Mouse (Mus musculus) midbrain, embryonic 15.5 days (tissue): ENCODE results near the gene Zdhhc1. TPM values are rescaled to one million over a fixed set of nuclear protein-coding genes. Genes with fewer than 3 reads are reported as not detected.

Experiments
- ATAC-seq: fragments of 200-750 bp; cut with Nextera tagmentation; replicated peaks from 2 replicates; pipeline ENCODE4 v1.8.0; 2017; ENCODE audit warnings: moderate TSS enrichment
- H3K27ac ChIP-seq: fragments of 300-500 bp; sonication (generic); 2 replicates; pipeline ENCODE4 v1.5.1; 2015; ENCODE audit warnings: mild to moderate bottlenecking, inconsistent platforms
- H3K27me3 ChIP-seq: fragments of 300-500 bp; sonication (generic); replicated peaks from 2 replicates; pipeline ENCODE4 v1.6.1; 2015; ENCODE audit warnings: inconsistent platforms
- H3K36me3 ChIP-seq: fragments of 300-500 bp; sonication (generic); replicated peaks from 2 replicates; pipeline ENCODE4 v1.6.1; 2015; ENCODE audit warnings: inconsistent platforms
- H3K4me1 ChIP-seq: fragments of 300-500 bp; sonication (generic); 2 replicates; pipeline ENCODE4 v1.6.1; 2015; ENCODE audit warnings: inconsistent platforms
- H3K4me2 ChIP-seq: fragments of 300-500 bp; sonication (generic); 2 replicates; pipeline ENCODE4 v1.6.1; 2015; ENCODE audit warnings: inconsistent platforms, mild to moderate bottlenecking, moderate library complexity
- H3K4me3 ChIP-seq: fragments of 300-500 bp; sonication (generic); 2 replicates; pipeline ENCODE4 v1.5.1; 2015; ENCODE audit warnings: mild to moderate bottlenecking, inconsistent platforms
- H3K9ac ChIP-seq: fragments of 300-500 bp; sonication (generic); 2 replicates; pipeline ENCODE4 v1.6.1; 2015; ENCODE audit warnings: mild to moderate bottlenecking, inconsistent platforms
- H3K9me3 ChIP-seq: fragments of 300-500 bp; sonication (generic); 2 replicates; pipeline ENCODE4 v1.6.1; 2016; ENCODE audit warnings: inconsistent platforms
- WGBS: fragments of 180-500 bp; shearing (Covaris S2); methylation state at CpG from one replicate; pipeline ENCODE4 v1.1.7; 2015; ENCODE audit warnings: mixed read lengths; 5-methylcytosine and 5-hydroxymethylcytosine counted together
- polyA plus RNA-seq: library from polyadenylated mRNA; unstranded; fragments of >200 nt; fragmentation: Nextera tagmentation; extraction: Ambion mirVana; gene quantifications from 2 replicates; pipeline ENCODE4 v1.2.1, GENCODE M21; 2015

Zdhhc1 gene
- polyA plus RNA-seq, 1 experiment from 2014 or later, result 36.5 TPM

DNA sequence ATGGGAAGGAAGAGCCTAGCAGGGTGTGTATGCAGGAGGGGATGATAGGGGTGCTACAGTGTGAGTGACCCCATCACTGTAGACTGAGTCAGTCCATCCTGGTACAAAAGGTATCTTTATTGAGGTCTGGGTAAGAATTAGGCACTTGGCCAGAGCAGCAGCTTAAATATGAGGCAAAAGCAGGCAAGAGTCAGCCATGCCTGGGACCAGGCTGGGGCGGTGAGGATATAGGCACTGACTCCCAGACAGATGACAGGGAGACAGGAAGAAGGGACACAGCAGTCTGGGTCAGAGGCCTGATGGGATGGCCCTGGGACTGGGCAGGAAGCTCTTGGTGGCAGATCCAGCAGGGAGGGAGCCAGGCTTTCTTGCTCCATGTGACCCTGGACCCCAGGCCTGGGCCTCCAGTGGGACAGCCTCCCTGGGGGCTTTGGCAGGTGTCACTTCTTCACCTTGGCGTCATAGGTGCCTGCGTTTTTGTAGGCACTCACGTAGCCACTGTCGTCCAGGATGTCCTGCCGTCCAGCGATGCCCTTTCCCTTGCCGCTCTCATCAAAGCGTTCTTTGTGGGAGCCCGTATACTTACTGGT is 29.2 kb downstream of the Zdhhc1 start:
- peak overlapping the region; percentile 64 for H3K27ac ChIP-seq

DNA sequence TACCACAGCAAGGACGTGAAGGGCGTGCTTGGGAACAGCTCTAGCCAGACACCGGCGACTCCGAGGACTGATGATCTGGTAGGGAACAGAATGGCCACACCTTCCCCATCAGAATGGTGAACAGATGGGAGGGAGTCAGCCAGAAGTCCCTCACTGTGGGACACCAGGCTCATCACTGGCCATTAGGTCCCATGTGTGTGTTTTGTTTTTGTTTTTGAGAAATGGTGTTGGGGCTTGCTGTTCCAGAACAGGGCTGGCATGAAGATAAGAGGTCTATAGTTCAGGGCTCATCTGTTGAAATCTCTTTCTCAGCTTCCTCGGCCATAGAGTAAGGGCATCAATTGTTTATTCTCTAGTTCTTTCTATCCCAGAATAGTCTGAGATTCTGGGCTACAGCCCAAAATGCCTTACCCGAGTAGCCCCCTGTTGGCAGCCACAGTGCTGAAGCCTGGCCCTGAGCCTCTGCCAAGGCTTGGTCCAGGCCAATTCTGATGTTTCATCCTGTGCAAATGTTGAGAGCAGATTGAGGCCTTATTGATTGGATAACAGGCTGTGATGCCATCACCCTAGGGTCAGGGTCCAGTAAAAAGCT is 29.9 kb downstream of the Zdhhc1 start:
- no peak for ATAC-seq
- WGBS, result 71% methylated on average over 7 of the region's 7 CpGs
- H3K4me2 ChIP-seq, result no peak overlapping the region
- H3K27me3 ChIP-seq, result no peaks in the 10 kb centered on the region
- H3K4me1 ChIP-seq, result peaks cover 43% of the 10 kb centered on the region
- peak overlapping the region; percentile 64 for H3K27ac ChIP-seq
- H3K9me3 ChIP-seq, result no peaks in the 10 kb centered on the region
- no peaks in the 10 kb centered on the region for H3K36me3 ChIP-seq
- H3K9ac ChIP-seq, result no peak overlapping the region
- no peak overlapping the region for H3K4me3 ChIP-seq

More for the DNA sequence above, 29.2 kb downstream of the Zdhhc1 start:
- 92% methylated on average over 10 of the region's 10 CpGs for WGBS
- Histone ChIP-seq H3K4me1 (peaks cover 46% of the 10 kb centered on the region), H3K27me3 (0 out of 2 replicates have a peak, but pooled peaks cover under 1% of the 10 kb centered on the region), H3K9ac (no peak overlapping the region), H3K9me3 (no peaks in the 10 kb centered on the region), H3K4me3 (no peak overlapping the region), H3K4me2 (no peak overlapping the region), H3K36me3 (no peaks in the 10 kb centered on the region)
- ATAC-seq, result no peak

DNA sequence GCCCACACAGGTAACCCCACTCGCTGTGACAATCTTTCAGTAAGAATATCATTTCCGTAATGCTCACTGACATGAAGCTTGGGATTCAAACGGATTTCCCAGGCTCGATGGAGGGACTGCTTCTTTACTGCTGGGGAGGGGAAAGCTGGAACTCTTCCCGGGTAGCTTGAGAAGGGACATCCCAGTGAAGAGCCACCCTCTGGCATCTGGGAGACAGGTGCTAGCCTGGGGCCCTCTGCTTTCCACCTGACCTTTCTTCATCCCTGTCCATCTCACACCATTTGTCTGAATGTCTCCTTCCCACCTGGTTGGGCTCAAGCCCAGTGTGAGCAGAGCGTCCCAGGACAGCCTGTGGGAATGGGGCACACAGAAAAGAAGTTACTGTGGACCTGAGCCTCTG is 30.5 kb downstream of the Zdhhc1 start:
- ATAC-seq, result no peak
- H3K4me1 ChIP-seq, result peaks cover 37% of the 10 kb centered on the region
- H3K4me3 ChIP-seq, result no peak overlapping the region
- 83% methylated on average over 6 of the region's 6 CpGs for WGBS
- no peak overlapping the region for H3K4me2 ChIP-seq
- H3K36me3 ChIP-seq, result no peaks in the 10 kb centered on the region
- no peak overlapping the region for H3K9ac ChIP-seq
- peak overlapping the region; percentile 64 for H3K27ac ChIP-seq
- H3K9me3 ChIP-seq, result no peaks in the 10 kb centered on the region
- no peaks in the 10 kb centered on the region for H3K27me3 ChIP-seq

DNA sequence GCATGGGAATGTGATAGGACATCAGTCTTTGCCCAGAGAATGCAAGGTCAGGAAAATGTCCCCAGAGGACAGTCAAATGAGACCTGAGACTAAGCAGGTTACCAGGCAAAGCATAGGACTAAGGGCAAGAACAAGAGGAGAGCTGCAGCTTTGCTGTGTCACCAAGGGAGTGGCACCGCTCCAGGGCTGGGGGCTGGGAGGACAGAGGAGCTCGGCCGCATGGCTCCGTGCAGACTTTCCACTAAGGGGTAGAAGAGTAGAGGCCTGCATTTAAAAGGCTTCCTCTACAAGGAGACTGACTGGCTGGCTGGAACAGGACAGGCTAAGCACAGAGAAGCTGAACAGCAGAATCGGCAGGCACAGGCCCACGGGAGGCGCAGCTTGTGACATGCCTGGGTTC is 32.1 kb downstream of the Zdhhc1 start:
- H3K4me1 ChIP-seq, result peaks cover 27% of the 10 kb centered on the region
- no peak overlapping the region for H3K4me3 ChIP-seq
- no peak for ATAC-seq
- no peaks in the 10 kb centered on the region for H3K36me3 ChIP-seq
- H3K9ac ChIP-seq, result no peak overlapping the region
- H3K9me3 ChIP-seq, result no peaks in the 10 kb centered on the region
- no peak overlapping the region for H3K4me2 ChIP-seq
- no peaks in the 10 kb centered on the region for H3K27me3 ChIP-seq
- WGBS, result 68% methylated on average over 7 of the region's 7 CpGs
- no peak overlapping the region for H3K27ac ChIP-seq

DNA sequence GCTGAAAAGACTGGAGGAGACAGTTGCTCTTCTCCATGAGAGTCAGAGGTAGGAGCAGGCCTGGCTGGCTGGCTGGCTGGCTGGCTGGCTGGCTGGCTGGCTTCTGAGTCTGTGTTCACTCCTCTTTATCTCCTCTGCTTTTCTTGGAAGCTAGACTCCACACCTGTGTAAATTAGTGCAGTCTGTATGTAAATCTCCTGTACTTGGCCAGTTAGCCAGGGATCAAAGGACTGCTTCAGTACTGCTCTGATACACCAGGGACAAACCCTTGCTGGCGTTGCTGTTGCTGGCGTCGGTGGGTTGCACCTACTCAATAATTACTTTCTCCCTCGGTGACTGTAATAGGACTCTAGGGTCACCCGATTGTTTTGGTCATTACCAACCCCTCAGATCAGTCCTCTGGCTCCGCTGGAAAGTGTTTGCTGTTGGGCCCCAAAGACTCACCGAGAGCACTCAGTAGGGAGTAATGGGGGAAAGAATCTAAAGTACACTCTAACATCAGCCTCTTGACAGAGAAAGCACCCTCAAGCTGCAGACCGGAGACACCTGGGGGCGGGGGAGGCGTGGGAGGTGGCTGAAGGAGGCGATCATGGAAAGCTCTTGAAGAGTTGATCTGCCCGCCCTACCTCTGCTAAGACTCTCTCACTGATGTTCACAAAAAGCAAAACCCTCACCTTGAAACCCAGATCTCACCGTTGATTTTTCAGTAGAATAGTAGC is 35.5 kb downstream of the Zdhhc1 start:
- Histone ChIP-seq H3K27me3 (no peaks in the 10 kb centered on the region), H3K4me1 (0 out of 2 replicates have a peak, but pooled peaks cover 16% of the 10 kb centered on the region), H3K9me3 (no peaks in the 10 kb centered on the region), H3K9ac (no peak overlapping the region), H3K4me3 (no peak overlapping the region), H3K4me2 (no peak overlapping the region), H3K27ac (no peak overlapping the region), H3K36me3 (no peaks in the 10 kb centered on the region)
- ATAC-seq, result no peak
- 71% methylated on average over 13 of the region's 13 CpGs for WGBS

DNA sequence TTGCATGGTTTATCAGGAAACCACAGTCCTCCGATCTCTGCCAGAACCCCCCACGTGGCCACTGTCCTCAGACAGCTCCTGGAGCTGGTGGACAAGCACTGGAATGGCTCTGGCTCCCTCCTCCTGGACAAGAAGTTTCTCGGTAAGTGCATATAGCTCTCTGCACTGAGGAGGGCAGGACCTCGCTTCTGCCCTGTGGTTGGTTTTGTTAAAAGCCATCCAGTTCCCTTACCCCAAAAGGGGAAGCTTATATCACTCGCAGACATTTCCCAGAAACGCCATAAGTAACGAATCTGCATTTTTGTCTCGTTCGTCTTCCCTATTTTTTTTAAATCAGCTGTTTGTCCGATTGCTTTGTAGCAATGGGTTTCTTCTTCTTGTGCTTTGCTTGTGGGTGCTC is 41.5 kb downstream of the Zdhhc1 start:
- H3K4me2 ChIP-seq, result no peak overlapping the region
- H3K27me3 ChIP-seq, result no peaks in the 10 kb centered on the region
- no peak for ATAC-seq
- no peaks in the 10 kb centered on the region for H3K9me3 ChIP-seq
- 72% methylated on average over 10 of the region's 10 CpGs for WGBS
- no peak overlapping the region for H3K9ac ChIP-seq
- no peak overlapping the region for H3K27ac ChIP-seq
- 0 out of 2 replicates have a peak, but pooled peaks cover 6% of the 10 kb centered on the region for H3K4me1 ChIP-seq
- no peak overlapping the region for H3K4me3 ChIP-seq
- H3K36me3 ChIP-seq, result no peaks in the 10 kb centered on the region

DNA sequence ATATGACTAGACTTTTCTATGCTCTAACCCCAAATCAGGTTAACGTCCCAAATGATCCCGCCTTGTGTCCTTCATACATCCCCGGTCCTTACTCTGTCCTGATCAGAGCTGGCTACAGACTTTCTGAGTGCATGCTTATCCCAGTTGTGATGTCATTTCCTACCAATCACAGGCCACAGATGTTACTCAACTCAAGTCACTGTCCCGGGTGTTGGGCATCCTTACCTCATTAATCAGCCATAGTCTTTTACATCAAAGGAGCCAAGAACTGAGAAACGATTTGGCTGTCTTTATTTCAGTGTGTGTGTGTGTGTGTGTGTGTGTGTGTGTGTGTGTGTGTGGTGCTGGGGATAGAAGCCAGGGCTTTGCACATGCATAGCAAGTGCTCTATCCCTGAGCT is 42.6 kb downstream of the Zdhhc1 start:
- WGBS, result 66% methylated on average over 5 of the region's 5 CpGs
- no peak overlapping the region for H3K4me2 ChIP-seq
- H3K9ac ChIP-seq, result no peak overlapping the region
- no peak overlapping the region for H3K4me3 ChIP-seq
- H3K4me1 ChIP-seq, result 0 out of 2 replicates have a peak, but pooled peaks cover 6% of the 10 kb centered on the region
- no peaks in the 10 kb centered on the region for H3K27me3 ChIP-seq
- ATAC-seq, result 0 out of 2 replicates have a peak, but pooled peaks have one; percentile 48
- H3K9me3 ChIP-seq, result no peaks in the 10 kb centered on the region
- no peak overlapping the region for H3K27ac ChIP-seq
- H3K36me3 ChIP-seq, result no peaks in the 10 kb centered on the region

DNA sequence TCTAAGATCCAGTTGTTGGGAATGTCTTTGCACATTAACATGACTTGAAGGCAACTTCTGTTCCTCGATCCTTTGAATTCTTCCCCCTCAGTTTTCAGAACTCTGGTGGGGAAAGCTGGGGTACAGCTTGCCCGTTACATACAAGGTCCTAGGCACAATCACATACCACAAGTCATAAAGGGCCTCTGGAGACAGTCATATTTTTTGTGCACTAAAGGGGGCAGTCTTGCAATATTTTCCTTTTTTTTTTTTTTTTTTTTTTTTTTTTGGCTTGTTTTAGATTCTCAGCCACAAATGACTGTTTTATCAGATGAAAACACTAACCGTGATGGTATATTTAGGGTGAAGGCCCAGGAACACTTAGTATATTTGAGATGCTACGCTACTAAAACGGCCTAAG is 43.4 kb downstream of the Zdhhc1 start:
- ATAC-seq, result no peak
- H3K27ac ChIP-seq, result no peak overlapping the region
- no peak overlapping the region for H3K9ac ChIP-seq
- no peak overlapping the region for H3K4me3 ChIP-seq
- no peaks in the 10 kb centered on the region for H3K27me3 ChIP-seq
- H3K4me1 ChIP-seq, result 0 out of 2 replicates have a peak, but pooled peaks cover 6% of the 10 kb centered on the region
- H3K4me2 ChIP-seq, result no peak overlapping the region
- H3K9me3 ChIP-seq, result no peaks in the 10 kb centered on the region
- no peaks in the 10 kb centered on the region for H3K36me3 ChIP-seq
- 83% methylated on average over 5 of the region's 5 CpGs for WGBS

DNA sequence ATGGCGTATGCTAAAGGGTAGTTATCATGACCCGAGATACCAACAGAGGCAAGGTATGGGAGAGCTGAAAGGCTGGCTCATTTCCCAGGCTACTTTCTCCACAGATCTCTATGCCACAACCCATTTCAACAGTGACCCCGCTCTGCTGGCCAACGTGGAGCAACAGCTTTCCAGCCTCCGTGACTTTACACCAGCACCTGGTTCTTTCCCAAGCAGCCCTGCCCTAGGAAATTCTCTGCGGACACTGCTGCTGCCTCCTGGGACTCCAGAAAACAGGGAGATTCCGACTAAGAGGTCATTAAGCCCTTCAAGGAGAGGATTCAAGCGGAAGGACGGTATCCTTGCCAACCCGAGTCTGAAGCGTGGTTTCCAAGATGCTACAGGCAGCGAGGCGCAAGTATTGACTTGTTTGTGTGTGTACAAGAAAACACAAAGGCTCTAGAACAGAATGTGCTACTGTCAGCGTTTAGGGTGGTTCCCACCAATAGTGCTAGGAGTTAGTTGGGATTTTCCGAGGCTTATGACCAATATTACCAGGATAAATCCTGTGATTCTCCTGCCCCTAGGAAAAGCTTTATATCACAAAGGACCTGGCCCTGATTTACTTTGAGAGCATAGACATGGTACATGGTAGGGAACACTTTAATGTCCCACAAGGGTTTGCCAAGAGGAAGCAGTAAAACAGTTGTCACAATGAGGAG is 44.6 kb downstream of the Zdhhc1 start:
- Histone ChIP-seq H3K4me2 (no peak overlapping the region), H3K27ac (no peak overlapping the region), H3K9me3 (no peaks in the 10 kb centered on the region), H3K4me3 (no peak overlapping the region), H3K4me1 (0 out of 2 replicates have a peak, but pooled peaks cover 6% of the 10 kb centered on the region), H3K36me3 (no peaks in the 10 kb centered on the region), H3K27me3 (no peaks in the 10 kb centered on the region), H3K9ac (no peak overlapping the region)
- WGBS, result 56% methylated on average over 15 of the region's 15 CpGs
- ATAC-seq, result no peak

DNA sequence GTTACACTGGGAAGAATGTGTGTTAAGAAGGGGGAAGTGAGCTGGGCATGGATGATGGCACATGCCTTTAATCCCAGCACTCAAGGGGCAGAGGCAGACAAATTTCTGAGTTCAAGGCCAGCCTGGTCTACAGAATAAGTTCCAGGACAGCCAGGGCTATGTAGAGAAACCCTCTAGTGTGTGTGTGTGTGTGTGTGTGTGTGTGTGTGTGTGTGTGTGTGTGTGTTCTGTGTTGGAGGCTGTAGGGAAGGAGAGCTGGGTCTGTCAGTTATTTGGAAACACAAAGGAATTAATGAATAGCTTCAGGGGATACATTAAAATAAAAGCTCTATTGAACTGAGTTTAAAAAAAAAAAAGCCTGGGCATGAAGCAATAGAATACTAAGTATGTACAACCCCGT is 45.7 kb downstream of the Zdhhc1 start:
- Histone ChIP-seq H3K4me1 (peaks cover 11% of the 10 kb centered on the region), H3K4me2 (no peak overlapping the region), H3K27me3 (no peaks in the 10 kb centered on the region), H3K4me3 (no peak overlapping the region), H3K9me3 (no peaks in the 10 kb centered on the region), H3K36me3 (no peaks in the 10 kb centered on the region), H3K27ac (no peak overlapping the region), H3K9ac (no peak overlapping the region)
- 33% methylated on average over 1 of the region's 1 CpGs for WGBS
- no peak for ATAC-seq

DNA sequence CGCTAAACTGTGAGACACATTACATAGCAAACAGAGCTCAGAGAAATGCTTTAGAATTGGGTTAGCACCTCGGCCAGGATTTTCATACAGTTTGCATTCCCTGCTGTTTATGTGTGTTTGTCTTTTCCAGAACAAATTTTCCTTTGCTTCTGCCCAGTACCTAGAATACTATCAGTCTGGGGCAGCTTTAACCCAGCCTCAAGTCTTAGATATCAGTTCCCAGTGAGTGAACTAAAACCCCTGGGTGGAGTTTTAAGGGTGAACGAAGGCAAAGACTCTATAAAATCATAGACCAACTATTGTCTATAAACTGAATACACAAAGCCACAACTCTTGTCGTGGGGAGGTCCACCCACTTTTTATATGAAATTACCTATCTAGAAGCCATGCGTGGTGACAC is 48.1 kb downstream of the Zdhhc1 start:
- no peak for ATAC-seq
- Histone ChIP-seq H3K4me1 (peaks cover 20% of the 10 kb centered on the region), H3K36me3 (no peaks in the 10 kb centered on the region), H3K4me2 (no peak overlapping the region), H3K27ac (no peak overlapping the region), H3K27me3 (no peaks in the 10 kb centered on the region), H3K9ac (no peak overlapping the region), H3K9me3 (no peaks in the 10 kb centered on the region), H3K4me3 (no peak overlapping the region)
- 87% methylated on average over 5 of the region's 5 CpGs for WGBS

DNA sequence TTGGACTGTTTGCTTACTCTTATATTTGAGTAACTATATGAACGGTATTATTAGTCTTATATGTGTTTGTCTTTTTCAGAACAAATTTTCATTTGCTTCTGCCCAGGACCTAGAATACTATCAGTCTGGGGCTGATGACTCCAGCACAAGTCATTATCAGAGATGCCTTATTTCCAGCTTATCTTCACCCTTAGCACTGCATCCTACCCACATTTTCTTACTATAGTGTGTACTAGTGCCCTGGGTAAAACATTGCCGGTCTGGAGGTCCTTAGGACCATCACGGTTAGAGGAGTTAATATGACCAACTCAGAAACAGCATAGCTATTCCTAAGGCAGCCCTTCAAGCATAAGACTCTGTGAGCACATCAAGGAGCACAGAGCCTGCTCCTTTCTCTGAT is 48.5 kb downstream of the Zdhhc1 start:
- ATAC-seq, result no peak

More for the DNA sequence above, 48.5 kb downstream of the Zdhhc1 start:
- H3K27ac ChIP-seq, result no peak overlapping the region
- H3K9ac ChIP-seq, result no peak overlapping the region
- no peaks in the 10 kb centered on the region for H3K9me3 ChIP-seq
- H3K4me2 ChIP-seq, result no peak overlapping the region
- no peak overlapping the region for H3K4me3 ChIP-seq
- WGBS, result 94% methylated on average over 3 of the region's 3 CpGs
- H3K27me3 ChIP-seq, result no peaks in the 10 kb centered on the region
- no peaks in the 10 kb centered on the region for H3K36me3 ChIP-seq
- H3K4me1 ChIP-seq, result peaks cover 20% of the 10 kb centered on the region
